Mouse (Mus musculus): ENCODE measurements around the gene Myo1b. TPM values are rescaled to one million over a fixed set of nuclear protein-coding genes. Genes with fewer than 3 reads are reported as not detected.

The Myo1b gene
- polyA plus RNA-seq, 1 experiment from 2014 or later: 55.7 TPM

Other genes with a start within 250 kb of the Myo1b start
- 0.45 and 7.7 TPM in 2 replicates for gene Stat4, start 71.1 kb upstream of the Myo1b start, polyA plus RNA-seq (2015; fragmentation: Nextera tagmentation; extraction: Ambion mirVana)
- gene Stat1, start 203.4 kb upstream of the Myo1b start, polyA plus RNA-seq (2015; fragmentation: Nextera tagmentation; extraction: Ambion mirVana): 16.6 and 49.0 TPM in 2 replicates